Mouse (Mus musculus): ENCODE data around the gene Prss40. TPM values are rescaled to one million over a fixed set of nuclear protein-coding genes. Genes with fewer than 3 reads are reported as not detected.

Gene Prss40
- polyA plus RNA-seq, 2 experiments = not detected

GRCm38 (mm10) chr1:34505970-34506551 is 54.7 kb downstream of the Prss40 start:
- Histone ChIP-seq H3K9me3 (ENCODE audit: control insufficient read depth, low read length) (no peaks in the 10 kb centered on the region), H3K36me3 (ENCODE audit: control insufficient read depth, insufficient read depth, low read length) (no peaks in the 10 kb centered on the region), H3K27me3 (ENCODE audit: control insufficient read depth, insufficient read depth, low read length) (no peaks in the 10 kb centered on the region), H3K4me3 (replicated peaks; ENCODE audit: low read length) (no peak overlapping the region), H3K27ac (replicated peaks; ENCODE audit: low read depth, low read length) (no peak overlapping the region), H3K4me1 (ENCODE audit: control insufficient read depth, insufficient read depth, low read length) (peaks cover 4% of the 10 kb centered on the region; the same call in 1 of the 2 replicates), H3K9ac (ENCODE audit: low read depth, low read length, severe bottlenecking) (no peak overlapping the region), H3K4me2 (replicated peaks; ENCODE audit: low read depth, low read length, severe bottlenecking) (no peak overlapping the region)
- no peak for TF ChIP-seq POLR2A (IDR thresholded peaks at IDR 0.05; ENCODE audit: borderline replicate concordance, extremely low read depth, insufficient read depth, insufficient read length)
- DNase-seq (ENCODE audit: low spot score) (no peak), ATAC-seq (ENCODE audit: low FRiP score, low read depth) (no peak)
- WGBS = 85% methylated on average over 4 of the region's 4 CpGs

DNA sequence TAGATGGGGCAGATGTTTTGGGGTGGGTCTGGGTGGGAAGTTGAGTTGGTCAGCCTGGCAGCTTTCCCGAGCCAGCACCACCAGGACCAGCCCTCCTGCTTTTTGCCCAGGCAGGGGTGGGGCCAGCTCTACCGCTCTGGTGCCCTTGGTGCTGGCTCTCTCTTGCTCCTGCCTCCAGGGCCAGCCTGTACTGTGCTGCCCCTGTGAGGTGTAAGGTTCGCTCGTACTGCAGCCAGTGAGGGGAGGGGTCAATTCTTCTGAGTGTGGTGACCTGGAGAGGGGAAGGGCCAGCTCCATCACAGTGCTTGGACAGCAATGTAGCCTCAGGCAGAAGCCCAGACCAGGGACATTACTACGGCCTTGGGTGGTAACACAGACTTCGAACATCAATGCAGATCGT is 55.4 kb downstream of the Prss40 start:
- Histone ChIP-seq H3K4me1 (ENCODE audit: control insufficient read depth, insufficient read depth, low read length) (peaks cover 1% of the 10 kb centered on the region; the same call in 1 of the 2 replicates), H3K4me2 (replicated peaks; ENCODE audit: low read depth, low read length, severe bottlenecking) (no peak overlapping the region), H3K9ac (ENCODE audit: low read depth, low read length, severe bottlenecking) (no peak overlapping the region), H3K27me3 (ENCODE audit: control insufficient read depth, insufficient read depth, low read length) (no peaks in the 10 kb centered on the region), H3K27ac (replicated peaks; ENCODE audit: low read depth, low read length) (no peak overlapping the region), H3K36me3 (ENCODE audit: control insufficient read depth, insufficient read depth, low read length) (no peaks in the 10 kb centered on the region), H3K9me3 (ENCODE audit: control insufficient read depth, low read length) (no peaks in the 10 kb centered on the region), H3K4me3 (replicated peaks; ENCODE audit: low read length) (no peak overlapping the region)
- ATAC-seq (ENCODE audit: low FRiP score, low read depth) (no peak), DNase-seq (ENCODE audit: low spot score) (no peak)
- no peak for TF ChIP-seq POLR2A (IDR thresholded peaks at IDR 0.05; ENCODE audit: borderline replicate concordance, extremely low read depth, insufficient read depth, insufficient read length)
- WGBS = 55% methylated on average over 7 of the region's 7 CpGs

GRCm38 (mm10) chr1:34502991-34503390 is 57.8 kb downstream of the Prss40 start:
- no peaks in the 10 kb centered on the region for H3K36me3 ChIP-seq (ENCODE audit: control insufficient read depth, insufficient read depth, low read length)
- no peaks in the 10 kb centered on the region for H3K27me3 ChIP-seq (ENCODE audit: control insufficient read depth, insufficient read depth, low read length)
- no peak for TF ChIP-seq POLR2A (IDR thresholded peaks at IDR 0.05; ENCODE audit: borderline replicate concordance, extremely low read depth, insufficient read depth, insufficient read length)
- H3K27ac ChIP-seq (replicated peaks; ENCODE audit: low read depth, low read length) = no peak overlapping the region
- H3K4me2 ChIP-seq (replicated peaks; ENCODE audit: low read depth, low read length, severe bottlenecking) = no peak overlapping the region
- H3K9ac ChIP-seq (ENCODE audit: low read depth, low read length, severe bottlenecking) = no peak overlapping the region
- ATAC-seq (ENCODE audit: low FRiP score, low read depth) = no peak
- H3K4me1 ChIP-seq (ENCODE audit: control insufficient read depth, insufficient read depth, low read length) = no peaks in the 10 kb centered on the region
- DNase-seq (ENCODE audit: low spot score) = no peak
- H3K4me3 ChIP-seq (replicated peaks; ENCODE audit: low read length) = no peak overlapping the region
- H3K9me3 ChIP-seq (ENCODE audit: control insufficient read depth, low read length) = no peaks in the 10 kb centered on the region
- 55% methylated on average over 3 of the region's 3 CpGs for WGBS

Other genes starting within 250 kb of the Prss40 start
- gene Ccdc115, start 121.3 kb downstream of the Prss40 start, polyA plus RNA-seq (2012; rRNA removed) = 49.0 and 51.2 TPM in 2 replicates
- 51.6 and 53.4 TPM in 2 replicates for gene Ccdc115, start 121.3 kb downstream of the Prss40 start, polyA plus RNA-seq (2014; fragmentation: Nextera tagmentation; extraction: Ambion mirVana)
- 39.9 and 44.1 TPM in 2 replicates for gene Imp4, start 121.1 kb downstream of the Prss40 start, polyA plus RNA-seq (2012; rRNA removed)
- 79.9 and 84.7 TPM in 2 replicates for gene Imp4, start 121.1 kb downstream of the Prss40 start, polyA plus RNA-seq (2014; fragmentation: Nextera tagmentation; extraction: Ambion mirVana)
- 28.6 and 35.4 TPM in 2 replicates for gene Ptpn18, start 101.2 kb downstream of the Prss40 start, polyA plus RNA-seq (2012; rRNA removed)
- 20.6 and 21.7 TPM in 2 replicates for gene Ptpn18, start 101.2 kb downstream of the Prss40 start, polyA plus RNA-seq (2014; fragmentation: Nextera tagmentation; extraction: Ambion mirVana)
- gene Prss39, start 62.5 kb downstream of the Prss40 start, polyA plus RNA-seq (2012; rRNA removed) = not detected in 2 replicates
- not detected in 2 replicates for gene Prss39, start 62.5 kb downstream of the Prss40 start, polyA plus RNA-seq (2014; fragmentation: Nextera tagmentation; extraction: Ambion mirVana)
- gene Cfc1, start 25.3 kb downstream of the Prss40 start, polyA plus RNA-seq (2012; rRNA removed) = 0.09 and 0.40 TPM in 2 replicates
- gene Cfc1, start 25.3 kb downstream of the Prss40 start, polyA plus RNA-seq (2014; fragmentation: Nextera tagmentation; extraction: Ambion mirVana) = 0.77 and 1.0 TPM in 2 replicates
- gene Amer3, start 18.7 kb upstream of the Prss40 start, polyA plus RNA-seq (2012; rRNA removed) = 0.06 TPM in 1 of 2 replicates, not detected in the other
- not detected in 2 replicates for gene Amer3, start 18.7 kb upstream of the Prss40 start, polyA plus RNA-seq (2014; fragmentation: Nextera tagmentation; extraction: Ambion mirVana)

Measured in limb, embryonic 14.5 days (tissue).